Mouse (Mus musculus) hindbrain, embryonic 16.5 days (tissue): ENCODE results near the gene Grtp1. TPM values are rescaled to one million over a fixed set of nuclear protein-coding genes. Genes with fewer than 3 reads are reported as not detected.
"Not testable (repeated sequence)": the region's sequence is repeated elsewhere in the genome, so short reads cannot be mapped to it uniquely, and the experiment has no call there.

Experiments
- ATAC-seq: fragments of 200-750 bp; cut with Nextera tagmentation; 2 replicates; pipeline ENCODE4 v1.8.0; 2017; ENCODE audit warnings: moderate TSS enrichment, moderate library complexity
- H3K27ac ChIP-seq: fragments of 300-500 bp; sonication (generic); 2 replicates; pipeline ENCODE4 v1.5.1; 2014; ENCODE audit warnings: low read depth, mild to moderate bottlenecking, control low read depth, low read length, moderate library complexity
- H3K27me3 ChIP-seq: fragments of 300-500 bp; sonication (generic); replicated peaks from 2 replicates; pipeline ENCODE4 v1.6.1; 2014; ENCODE audit warnings: low read length; ENCODE audit not compliant: control insufficient read depth, insufficient read depth
- H3K36me3 ChIP-seq: fragments of 300-500 bp; sonication (generic); 2 replicates; pipeline ENCODE4 v1.6.1; 2014; ENCODE audit warnings: mild to moderate bottlenecking, low read length, moderate library complexity, mixed read lengths; ENCODE audit not compliant: control insufficient read depth, insufficient read depth
- H3K4me1 ChIP-seq: fragments of 300-500 bp; sonication (generic); 2 replicates; pipeline ENCODE4 v1.6.1; 2014; ENCODE audit warnings: low read depth, low read length; ENCODE audit not compliant: control insufficient read depth, insufficient read depth
- H3K4me2 ChIP-seq: fragments of 300-500 bp; sonication (generic); 2 replicates; pipeline ENCODE4 v1.6.1; 2014; ENCODE audit warnings: mild to moderate bottlenecking, low read length, control low read depth, moderate library complexity
- H3K4me3 ChIP-seq: fragments of 300-500 bp; sonication (generic); 2 replicates; pipeline ENCODE4 v1.5.1; 2014; ENCODE audit warnings: mild to moderate bottlenecking, low read length, control low read depth, moderate library complexity
- H3K9ac ChIP-seq: fragments of 300-500 bp; sonication (generic); 2 replicates; pipeline ENCODE4 v1.6.1; 2014; ENCODE audit warnings: low read depth, mild to moderate bottlenecking, control low read depth, low read length, moderate library complexity
- H3K9me3 ChIP-seq: fragments of 300-500 bp; sonication (generic); 2 replicates; pipeline ENCODE4 v1.6.1; 2014; ENCODE audit warnings: mild to moderate bottlenecking, low read length, moderate library complexity; ENCODE audit not compliant: control insufficient read depth
- WGBS: fragments of 180-500 bp; shearing (Covaris S2); extraction: QIAGEN DNeasy Blood & Tissue Kit; methylation state at CpG from one replicate; pipeline ENCODE4 v1.1.7; 2014; 5-methylcytosine and 5-hydroxymethylcytosine counted together
- polyA plus RNA-seq: library from polyadenylated mRNA; unstranded; fragments of >200 nt; fragmentation: Nextera tagmentation; extraction: Ambion mirVana; gene quantifications from 2 replicates; pipeline ENCODE4 v1.2.1, GENCODE M21; 2015

Grtp1 gene
- polyA plus RNA-seq, 1 experiment from 2014 or later: 13.2 TPM

- H3K27ac ChIP-seq: no peak overlapping the region
- H3K27me3 ChIP-seq: no peaks in the 10 kb centered on the region
- WGBS: 78% methylated on average over 9 of the region's 9 CpGs
- H3K9me3 ChIP-seq: no peaks in the 10 kb centered on the region
- ATAC-seq: no peak
- H3K4me2 ChIP-seq: no peak overlapping the region
- H3K4me3 ChIP-seq: no peak overlapping the region
- H3K36me3 ChIP-seq: peaks cover 3% of the 10 kb centered on the region; the same call in 1 of the 2 replicates
- no peak overlapping the region for H3K9ac ChIP-seq
- H3K4me1 ChIP-seq: peaks cover 4% of the 10 kb centered on the region
Observed at GRCm38 (mm10) chr8:13154099-13154498, 46.3 kb downstream of the Grtp1 start.

- 100% methylated on average over 2 of the region's 2 CpGs for WGBS
Observed at GRCm38 (mm10) chr8:13150929-13151328, 49.5 kb downstream of the Grtp1 start.

GRCm38 (mm10) chr8:13149866-13150265, 50.6 kb downstream of the Grtp1 start:
- no peak overlapping the region for H3K4me3 ChIP-seq
- H3K9me3 ChIP-seq: no peaks in the 10 kb centered on the region
- WGBS: 65% methylated on average over 5 of the region's 5 CpGs
- no peaks in the 10 kb centered on the region for H3K27me3 ChIP-seq
- ATAC-seq: no peak
- no peak overlapping the region for H3K27ac ChIP-seq
- H3K4me1 ChIP-seq: no peaks in the 10 kb centered on the region
- H3K36me3 ChIP-seq: peaks cover 12% of the 10 kb centered on the region; the same call in 1 of the 2 replicates
- H3K9ac ChIP-seq: no peak overlapping the region
- H3K4me2 ChIP-seq: no peak overlapping the region

More at GRCm38 (mm10) chr8:13150929-13151328, 49.5 kb downstream of the Grtp1 start:
- Histone ChIP-seq H3K36me3 (peaks cover 8% of the 10 kb centered on the region; the same call in 1 of the 2 replicates), H3K9me3 (no peaks in the 10 kb centered on the region), H3K4me1 (no peaks in the 10 kb centered on the region), H3K27me3 (no peaks in the 10 kb centered on the region), H3K4me2 (no peak overlapping the region), H3K9ac (no peak overlapping the region), H3K27ac (no peak overlapping the region), H3K4me3 (no peak overlapping the region)
- no peak for ATAC-seq

GRCm38 (mm10) chr8:13149287-13149686, 51.1 kb downstream of the Grtp1 start:
- Histone ChIP-seq H3K36me3 (peaks cover 16% of the 10 kb centered on the region; the same call in 1 of the 2 replicates), H3K4me2 (no peak overlapping the region), H3K9me3 (no peaks in the 10 kb centered on the region), H3K27me3 (no peaks in the 10 kb centered on the region), H3K4me1 (no peaks in the 10 kb centered on the region), H3K4me3 (no peak overlapping the region), H3K9ac (no peak overlapping the region), H3K27ac (no peak overlapping the region)
- whole genome bisulfite sequencing: 100% methylated on average over 2 of the region's 2 CpGs
- ATAC-seq: no peak

GRCm38 (mm10) chr8:13148476-13148875, 51.9 kb downstream of the Grtp1 start:
- no peak for ATAC-seq
- Histone ChIP-seq H3K27me3 (no peaks in the 10 kb centered on the region), H3K9me3 (no peaks in the 10 kb centered on the region), H3K4me2 (no peak overlapping the region), H3K27ac (no peak overlapping the region), H3K36me3 (peaks cover 17% of the 10 kb centered on the region), H3K4me1 (no peaks in the 10 kb centered on the region), H3K9ac (no peak overlapping the region), H3K4me3 (no peak overlapping the region)
- 100% methylated on average over 2 of the region's 2 CpGs for WGBS

GRCm38 (mm10) chr8:13141681-13142080, 58.7 kb downstream of the Grtp1 start:
- no peak overlapping the region for H3K4me2 ChIP-seq
- no peak for ATAC-seq
- no peaks in the 10 kb centered on the region for H3K4me1 ChIP-seq
- H3K27ac ChIP-seq: no peak overlapping the region
- H3K4me3 ChIP-seq: no peak overlapping the region
- H3K9me3 ChIP-seq: no peaks in the 10 kb centered on the region
- H3K9ac ChIP-seq: no peak overlapping the region
- peaks cover 63% of the 10 kb centered on the region for H3K36me3 ChIP-seq
- 94% methylated on average over 5 of the region's 5 CpGs for WGBS
- no peaks in the 10 kb centered on the region for H3K27me3 ChIP-seq

- ATAC-seq: no peak
- over 99% methylated on average over 6 of the region's 6 CpGs for WGBS
- no peaks in the 10 kb centered on the region for H3K9me3 ChIP-seq
Observed at GRCm38 (mm10) chr8:13139641-13140182, 60.7 kb downstream of the Grtp1 start.

GRCm38 (mm10) chr8:13132220-13132619, 68.2 kb downstream of the Grtp1 start:
- H3K27ac ChIP-seq, H3K9ac ChIP-seq, H3K27me3 ChIP-seq, H3K4me3 ChIP-seq, H3K9me3 ChIP-seq, H3K4me2 ChIP-seq, H3K4me1 ChIP-seq, ATAC-seq: not testable (repeated sequence)
- peaks cover 66% of the 10 kb centered on the region for H3K36me3 ChIP-seq
- 67% methylated on average over 9 of the region's 9 CpGs for WGBS

More at GRCm38 (mm10) chr8:13139641-13140182, 60.7 kb downstream of the Grtp1 start:
- no peak overlapping the region for H3K27ac ChIP-seq
- no peak overlapping the region for H3K4me3 ChIP-seq
- no peaks in the 10 kb centered on the region for H3K4me1 ChIP-seq
- H3K9ac ChIP-seq: no peak overlapping the region
- H3K27me3 ChIP-seq: no peaks in the 10 kb centered on the region
- H3K36me3 ChIP-seq: peaks cover 75% of the 10 kb centered on the region
- no peak overlapping the region for H3K4me2 ChIP-seq

- ATAC-seq: no peak
- no peaks in the 10 kb centered on the region for H3K9me3 ChIP-seq
Observed at GRCm38 (mm10) chr8:13124897-13125296, 75.5 kb downstream of the Grtp1 start.

More at GRCm38 (mm10) chr8:13124897-13125296, 75.5 kb downstream of the Grtp1 start:
- Histone ChIP-seq H3K27ac (no peak overlapping the region), H3K36me3 (peaks cover 23% of the 10 kb centered on the region), H3K27me3 (no peaks in the 10 kb centered on the region), H3K4me1 (no peaks in the 10 kb centered on the region), H3K9ac (no peak overlapping the region), H3K4me2 (no peak overlapping the region), H3K4me3 (no peak overlapping the region)
- WGBS: 95% methylated on average over 8 of the region's 8 CpGs
